In the genomic region with DNA sequence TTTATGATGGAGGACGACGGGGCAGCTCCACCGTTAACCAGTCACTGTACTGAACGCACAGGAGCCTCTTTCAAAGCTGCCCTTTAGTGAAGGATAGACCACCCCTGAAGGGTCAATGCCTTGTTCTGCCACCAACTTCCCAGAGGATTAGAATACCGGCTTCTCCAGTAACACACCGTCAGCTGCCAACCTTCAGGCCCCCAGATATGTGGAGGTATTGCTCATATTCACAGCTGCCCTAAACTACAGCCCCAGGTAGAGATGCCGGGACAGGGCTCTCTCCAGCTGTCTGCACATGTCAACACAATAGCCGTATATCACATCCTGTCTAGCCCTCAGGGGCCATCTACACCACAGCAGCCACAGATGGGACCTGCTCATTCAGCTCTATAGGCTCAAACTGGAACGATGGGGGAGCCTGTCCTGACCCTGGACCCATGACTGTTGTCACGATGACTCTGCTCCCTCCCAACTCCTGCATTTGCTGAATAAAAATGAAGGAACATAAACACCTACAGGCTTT, we compare ENCODE assay signal across 25 mouse cellular contexts. TPM values are rescaled to one million over a fixed set of nuclear protein-coding genes. Genes with fewer than 3 reads are reported as not detected.
DNase-seq lines count a peak whose midpoint lies in the region; ATAC-seq and TF ChIP-seq lines count a peak whose summit lies in the region.
"Had no signal": no experiment of that assay in that cellular context is flagged by ENCODE, and none has a peak within 500 bp of the region (broad histone marks: within the 10 kb centered on the region; RNA-seq: fewer than 3 reads in every experiment).

No protein-coding gene starts in this region.

- H3K79me3 ChIP-seq in C2C12 (ENCODE audit: low read depth): peaks cover 73% of the 10 kb centered on the region

- H3K27me3 ChIP-seq in liver, embryonic 13.5 days: no peaks in the 10 kb centered on the region
- H3K27me3 ChIP-seq in liver, postnatal 0 days (ENCODE audit: insufficient read depth, low read length): no peaks in the 10 kb centered on the region
- H3K27me3 ChIP-seq in C2C12 (ENCODE audit: control insufficient read depth, insufficient read depth, insufficient read length): no peaks in the 10 kb centered on the region
- no peaks in the 10 kb centered on the region for H3K27me3 ChIP-seq in hindbrain, embryonic 10.5 days (ENCODE audit: insufficient read depth, poor library complexity, severe bottlenecking)
- H3K27me3 ChIP-seq: forebrain, embryonic 15.5 days; hindbrain, embryonic 13.5 days; limb, embryonic 13.5 days; liver, embryonic 12.5 days; neural tube, embryonic 15.5 days had no signal

- H3K36me3 ChIP-seq in liver, embryonic 13.5 days: no peaks in the 10 kb centered on the region
- no peaks in the 10 kb centered on the region for H3K36me3 ChIP-seq in liver, postnatal 0 days (replicated peaks; ENCODE audit: insufficient read depth, low read length)
- H3K36me3 ChIP-seq in C2C12 (ENCODE audit: control insufficient read depth, insufficient read depth): peaks cover 21% of the 10 kb centered on the region
- H3K36me3 ChIP-seq in hindbrain, embryonic 10.5 days: no peaks in the 10 kb centered on the region
- H3K36me3 ChIP-seq: forebrain, embryonic 15.5 days; hindbrain, embryonic 13.5 days; limb, embryonic 13.5 days; liver, embryonic 12.5 days; neural tube, embryonic 15.5 days had no signal

- H3K4me3 ChIP-seq in gastrocnemius, adult 2 months: no peak overlapping the region
- H3K4me3 ChIP-seq in liver, embryonic 13.5 days (replicated peaks): no peak overlapping the region
- no peak overlapping the region for H3K4me3 ChIP-seq in liver, postnatal 0 days (ENCODE audit: low read depth, low read length)
- no peak overlapping the region for H3K4me3 ChIP-seq in C2C12 (ENCODE audit: insufficient read depth, poor library complexity, severe bottlenecking)
- H3K4me3 ChIP-seq in olfactory bulb, adult 2 months (ENCODE audit: insufficient read depth, low read depth, low read length): no peak overlapping the region
- no peak overlapping the region for H3K4me3 ChIP-seq in hindbrain, embryonic 10.5 days
- H3K4me3 ChIP-seq: forebrain, embryonic 15.5 days; hindbrain, embryonic 13.5 days; left cerebral cortex, adult 2 months; limb, embryonic 13.5 days; liver, embryonic 12.5 days; neural tube, embryonic 15.5 days had no signal

- no peaks in the 10 kb centered on the region for H3K9me3 ChIP-seq in liver, embryonic 13.5 days (replicated peaks)
- no peaks in the 10 kb centered on the region for H3K9me3 ChIP-seq in liver, postnatal 0 days (ENCODE audit: low read length)
- no peaks in the 10 kb centered on the region for H3K9me3 ChIP-seq in hindbrain, embryonic 10.5 days
- H3K9me3 ChIP-seq: forebrain, embryonic 15.5 days; hindbrain, embryonic 13.5 days; limb, embryonic 13.5 days; liver, embryonic 12.5 days; neural tube, embryonic 15.5 days had no signal

- peaks cover 30% of the 10 kb centered on the region for H3K4me1 ChIP-seq in liver, embryonic 13.5 days (replicated peaks)
- H3K4me1 ChIP-seq in liver, postnatal 0 days (ENCODE audit: insufficient read depth): peaks cover 13% of the 10 kb centered on the region
- peaks cover 66% of the 10 kb centered on the region for H3K4me1 ChIP-seq in olfactory bulb, adult 2 months (ENCODE audit: control insufficient read depth, insufficient read depth, low read length)
- peaks cover 48% of the 10 kb centered on the region for H3K4me1 ChIP-seq in hindbrain, embryonic 10.5 days (replicated peaks)

- H3ac ChIP-seq in C2C12 (ENCODE audit: control insufficient read depth, insufficient read length, low read depth): no peak overlapping the region

- intact Hi-C loops in gastrocnemius, adult 2 months (cut with DNase I): no loop called here

- no peak for TF ChIP-seq EP300 in liver, postnatal 0 days (IDR thresholded peaks at IDR 0.05; ENCODE audit: low read depth)

- ATAC-seq in liver, embryonic 13.5 days (ENCODE audit: low read depth): 0 out of 2 replicates have a peak, but pooled peaks have one; percentile 18
- no peak for ATAC-seq in liver, postnatal 0 days
- ATAC-seq in erythroblast, adult 5-6 weeks (replicated peaks; ENCODE audit: low FRiP score, poor library complexity, severe bottlenecking): no peak
- ATAC-seq: CD4-positive, CD25-positive, alpha-beta regulatory T cell, adult 4 months; forebrain, embryonic 15.5 days; liver, embryonic 12.5 days; midbrain, embryonic 16.5 days had no signal

- no peak for DNase-seq in gastrocnemius, adult 2 months
- DNase-seq in gastrocnemius, postnatal 25 days: no peak
- no peak for DNase-seq in liver, embryonic 13.5 days
- no peak for DNase-seq in liver, postnatal 0 days
- no peak for DNase-seq in hindbrain, embryonic 10.5 days (ENCODE audit: low spot score)
- DNase-seq: cerebellum, adult 2 months; cerebellum, postnatal 14 days; heart, postnatal 14 days; kidney, adult 11 months; kidney, postnatal 14 days; lung, adult 2 months; lung, postnatal 10 days; thymus, postnatal 14 days had no signal

- H3K79me2 ChIP-seq in C2C12 (ENCODE audit: control insufficient read depth, insufficient read depth): peaks cover 94% of the 10 kb centered on the region

- no peak for TF ChIP-seq POLR2A in olfactory bulb, adult 2 months (IDR thresholded peaks at IDR 0.05; ENCODE audit: insufficient read depth, low read depth, low read length)

- H3K4me2 ChIP-seq in liver, embryonic 13.5 days: no peak overlapping the region
- no peak overlapping the region for H3K4me2 ChIP-seq in liver, postnatal 0 days (ENCODE audit: low read depth, low read length)
- H3K4me2 ChIP-seq: forebrain, embryonic 15.5 days; hindbrain, embryonic 13.5 days; limb, embryonic 13.5 days; liver, embryonic 12.5 days; midbrain, embryonic 11.5 days; neural tube, embryonic 15.5 days had no signal

- peak overlapping the region; percentile 20; the same call in 1 of the 2 replicates for H3K27ac ChIP-seq in gastrocnemius, adult 2 months
- no peak overlapping the region for H3K27ac ChIP-seq in liver, embryonic 13.5 days
- H3K27ac ChIP-seq in liver, postnatal 0 days (ENCODE audit: low read depth): no peak overlapping the region
- H3K27ac ChIP-seq in olfactory bulb, adult 2 months (ENCODE audit: insufficient read depth, low read depth, low read length): peak overlapping the region; percentile 47
- H3K27ac ChIP-seq in hindbrain, embryonic 10.5 days: no peak overlapping the region
- H3K27ac ChIP-seq: forebrain, embryonic 15.5 days; hindbrain, embryonic 13.5 days; limb, embryonic 13.5 days; liver, embryonic 12.5 days; neural tube, embryonic 15.5 days had no signal

- H3K9ac ChIP-seq in liver, embryonic 13.5 days: no peak overlapping the region
- no peak overlapping the region for H3K9ac ChIP-seq in liver, postnatal 0 days (replicated peaks)
- H3K9ac ChIP-seq: forebrain, embryonic 15.5 days; hindbrain, embryonic 13.5 days; limb, embryonic 13.5 days; liver, embryonic 12.5 days; neural tube, embryonic 15.5 days had no signal

- 62% methylated on average over 10 of the region's 10 CpGs for WGBS in liver, embryonic 13.5 days (ENCODE audit: insufficient replicate concordance)
- 72% methylated on average over 10 of the region's 10 CpGs for whole genome bisulfite sequencing in liver, postnatal 0 days (ENCODE audit: insufficient replicate concordance)
- 85% methylated on average over 10 of the region's 10 CpGs for WGBS in olfactory bulb, adult 2 months
- 80% methylated on average over 10 of the region's 10 CpGs for WGBS in hindbrain, embryonic 10.5 days

- TF ChIP-seq CTCF in gastrocnemius, adult 2 months (IDR thresholded peaks at IDR 0.05): no peak
- no peak for TF ChIP-seq CTCF in liver, postnatal 0 days (IDR thresholded peaks at IDR 0.05; ENCODE audit: low read depth)
- no peak for TF ChIP-seq CTCF in C2C12 (IDR thresholded peaks at IDR 0.05; ENCODE audit: control insufficient read depth, insufficient read depth, insufficient read length)
- TF ChIP-seq CTCF in olfactory bulb, adult 2 months (IDR thresholded peaks at IDR 0.05; ENCODE audit: insufficient read depth, low read depth, low read length): no peak

TF ChIP-seq in C2C12, 6 proteins besides CTCF, POLR2A, EP300 and RAD21:
- TF ChIP-seq MYOD1 (IDR thresholded peaks at IDR 0.05; ENCODE audit: control insufficient read depth, insufficient read length, low read depth) (peak; percentile 70), MYOG (IDR thresholded peaks at IDR 0.05; ENCODE audit: control insufficient read depth, extremely low read depth, insufficient read length) (no peak)
TF ChIP-seq in C2C12: peak in this region for 1.

RNA-seq across cellular contexts. Expression of a gene that starts 34.7 kb away (rescaled TPM):
- total RNA-seq in gastrocnemius, adult 2 months (2021): 10 to 100 TPM in 1 of 2 experiments, 1 to 10 TPM in 1; 5.9 to 10.5 TPM
- 1 to 10 TPM; 8.4 to 9.4 TPM for total RNA-seq in gastrocnemius, postnatal 25 days (2021)
- polyA plus RNA-seq in liver, embryonic 13.5 days (2015; fragmentation: Nextera tagmentation; extraction: Ambion mirVana): 15.9 and 19.1 TPM in 2 replicates
- polyA plus RNA-seq in liver, postnatal 0 days (2015; fragmentation: Nextera tagmentation; extraction: Ambion mirVana): 9.9 and 11.4 TPM in 2 replicates
- polyA plus RNA-seq in C2C12 (2012; fragmentation: generic; extraction: Trizol): 67.0 TPM
- not detected in 2 replicates for polyA plus RNA-seq in olfactory bulb, adult 2 months (2012; ENCODE audit: insufficient read depth, insufficient read length, low replicate concordance, missing spikeins)
- polyA plus RNA-seq in hindbrain, embryonic 10.5 days (2016; fragmentation: Nextera tagmentation; extraction: Ambion mirVana): 28.8 and 31.8 TPM in 2 replicates
- 4.8 and 11.7 TPM in 2 replicates for total RNA-seq in erythroblast, adult 5-6 weeks (2015; ENCODE audit: low replicate concordance)
- 17.1 and 19.5 TPM in 2 replicates for total RNA-seq in erythroblast, adult 5-6 weeks (2017; ENCODE audit: low replicate concordance)

Comparison
In these comparisons a context has a peak if more than half of its experiments do, and no peak if none do; other contexts are left out.
1. H3K27ac ChIP-seq: peak in gastrocnemius, adult 2 months (single experiment) and olfactory bulb, adult 2 months (single experiment); none in liver, embryonic 13.5 days (single experiment), liver, postnatal 0 days (single experiment) and hindbrain, embryonic 10.5 days (single experiment).